Comparison of ENCODE assay signal across 9 mouse cellular contexts in the genomic region with DNA sequence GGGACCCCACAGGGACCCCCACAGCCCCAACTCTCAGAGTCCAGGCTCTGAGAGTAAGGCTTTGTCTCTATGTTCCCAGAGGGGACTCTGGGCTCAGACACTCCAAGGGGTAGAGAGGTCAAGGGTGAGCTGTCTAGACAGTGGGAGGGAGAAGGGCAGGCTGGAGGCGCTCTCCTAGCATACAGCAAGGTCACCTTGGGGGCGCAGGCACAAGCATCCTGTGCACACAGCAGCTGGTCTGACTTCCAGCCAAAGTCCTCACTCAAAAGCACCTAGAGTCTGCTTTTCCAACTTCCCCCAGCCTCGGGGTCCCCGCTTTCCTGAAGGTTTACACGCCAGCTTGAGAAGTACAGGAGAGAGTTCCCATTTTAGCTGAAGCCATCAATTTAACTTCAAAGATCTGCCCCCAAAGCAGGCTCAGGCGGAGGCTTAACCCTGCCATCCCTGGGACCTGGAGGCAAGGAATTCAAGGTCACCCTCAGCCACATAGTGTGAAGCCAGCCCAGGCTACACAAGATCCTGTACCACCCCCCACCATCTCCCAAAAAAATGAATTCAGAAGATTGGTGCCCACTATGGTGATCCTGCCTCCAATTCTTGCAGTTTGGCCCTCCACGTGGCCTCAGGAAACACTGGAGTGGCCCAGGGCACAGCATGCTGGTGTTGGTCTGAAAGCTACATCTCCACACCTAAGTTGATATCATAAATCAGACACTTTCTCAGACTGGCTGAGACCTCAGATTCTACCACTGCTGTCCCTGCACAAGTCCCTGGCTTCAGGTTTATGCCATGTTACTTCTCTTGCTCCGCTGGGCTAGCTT. TPM values are rescaled to one million over a fixed set of nuclear protein-coding genes. Genes with fewer than 3 reads are reported as not detected.
DNase-seq lines count a peak whose midpoint lies in the region; ATAC-seq and TF ChIP-seq lines count a peak whose summit lies in the region.
"Had no signal": no experiment of that assay in that cellular context is flagged by ENCODE, and none has a peak within 500 bp of the region (broad histone marks: within the 10 kb centered on the region; RNA-seq: fewer than 3 reads in every experiment).

No protein-coding gene starts in this region.

- no peak for ATAC-seq in forebrain, embryonic 14.5 days
- ATAC-seq in forebrain, postnatal 0 days = no peak
- ATAC-seq in heart, embryonic 11.5 days (replicated peaks; ENCODE audit: insufficient number of reproducible peaks, low FRiP score, low TSS enrichment) = 0 out of 2 replicates have a peak, but pooled peaks have one; percentile 31
- peak; percentile 58; the same call in 1 of the 2 replicates for ATAC-seq in kidney, embryonic 16.5 days (ENCODE audit: low FRiP score, low TSS enrichment)
- no peak for ATAC-seq in cerebellum, adult (ENCODE audit: insufficient number of reproducible peaks, low FRiP score, low TSS enrichment)
- ATAC-seq: CD4-positive, CD25-positive, alpha-beta regulatory T cell, adult 4 months had no signal

- H3K4me3 ChIP-seq in forebrain, embryonic 14.5 days (ENCODE audit: low read depth, low read length) = no peak overlapping the region
- no peak overlapping the region for H3K4me3 ChIP-seq in forebrain, postnatal 0 days (ENCODE audit: low read depth, low read length)
- H3K4me3 ChIP-seq in heart, embryonic 11.5 days (ENCODE audit: low read depth, low read length) = no peak overlapping the region
- H3K4me3 ChIP-seq in kidney, embryonic 16.5 days (ENCODE audit: low read length) = no peak overlapping the region

- H3K9me3 ChIP-seq in forebrain, embryonic 14.5 days (replicated peaks; ENCODE audit: control insufficient read depth, low read length) = no peaks in the 10 kb centered on the region
- no peaks in the 10 kb centered on the region for H3K9me3 ChIP-seq in forebrain, postnatal 0 days (ENCODE audit: low read length)
- H3K9me3 ChIP-seq in heart, embryonic 11.5 days (replicated peaks; ENCODE audit: control insufficient read depth, low read length) = no peaks in the 10 kb centered on the region
- H3K9me3 ChIP-seq in kidney, embryonic 16.5 days (ENCODE audit: low read length) = no peaks in the 10 kb centered on the region

- WGBS in forebrain, embryonic 14.5 days = 71% methylated on average over 8 of the region's 8 CpGs
- 70% methylated on average over 8 of the region's 8 CpGs for WGBS in forebrain, postnatal 0 days
- WGBS in heart, embryonic 11.5 days (ENCODE audit: insufficient replicate concordance) = 53% methylated on average over 8 of the region's 8 CpGs
- 31% methylated on average over 8 of the region's 8 CpGs for WGBS in kidney, embryonic 16.5 days

- no peak overlapping the region for H3K4me2 ChIP-seq in forebrain, embryonic 14.5 days (ENCODE audit: low read length)
- no peak overlapping the region for H3K4me2 ChIP-seq in forebrain, postnatal 0 days (ENCODE audit: low read depth)
- no peak overlapping the region for H3K4me2 ChIP-seq in heart, embryonic 11.5 days
- no peak overlapping the region; the same call in 1 of the 2 replicates for H3K4me2 ChIP-seq in kidney, embryonic 16.5 days (replicated peaks; ENCODE audit: low read depth, low read length)

- peak overlapping the region; percentile 35; the same call in 1 of the 2 replicates for H3K9ac ChIP-seq in forebrain, embryonic 14.5 days (ENCODE audit: low read length)
- H3K9ac ChIP-seq in forebrain, postnatal 0 days = no peak overlapping the region
- H3K9ac ChIP-seq in heart, embryonic 11.5 days (ENCODE audit: low read depth, low read length) = peak overlapping the region; percentile 40; the same call in 1 of the 2 replicates
- peak overlapping the region; percentile 17 for H3K9ac ChIP-seq in kidney, embryonic 16.5 days (replicated peaks; ENCODE audit: low read length)

- no peak for TF ChIP-seq CTCF in forebrain, postnatal 0 days (IDR thresholded peaks at IDR 0.05; ENCODE audit: low read depth)

- H3K36me3 ChIP-seq in forebrain, embryonic 14.5 days (ENCODE audit: control insufficient read depth, insufficient read depth, low read length) = peaks cover 32% of the 10 kb centered on the region
- H3K36me3 ChIP-seq in forebrain, postnatal 0 days (ENCODE audit: insufficient read depth) = peaks cover 22% of the 10 kb centered on the region
- peaks cover 7% of the 10 kb centered on the region; the same call in 1 of the 2 replicates for H3K36me3 ChIP-seq in heart, embryonic 11.5 days (ENCODE audit: control insufficient read depth, insufficient read depth, low read length)
- H3K36me3 ChIP-seq in kidney, embryonic 16.5 days (ENCODE audit: insufficient read depth, low read length) = peaks cover 27% of the 10 kb centered on the region

- no peaks in the 10 kb centered on the region; the same call in 1 of the 2 replicates for H3K27me3 ChIP-seq in forebrain, embryonic 14.5 days (replicated peaks; ENCODE audit: control insufficient read depth, insufficient read depth, low read length)
- no peaks in the 10 kb centered on the region for H3K27me3 ChIP-seq in forebrain, postnatal 0 days (ENCODE audit: insufficient read depth, low read length)
- no peaks in the 10 kb centered on the region for H3K27me3 ChIP-seq in heart, embryonic 11.5 days (ENCODE audit: control insufficient read depth, insufficient read depth, low read length)
- H3K27me3 ChIP-seq in kidney, embryonic 16.5 days (ENCODE audit: insufficient read depth, low read length) = no peaks in the 10 kb centered on the region

- no peak for DNase-seq in forebrain, embryonic 14.5 days (ENCODE audit: low spot score)
- no peak for DNase-seq in forebrain, postnatal 0 days
- DNase-seq in neural tube, embryonic 10.5 days (ENCODE audit: extremely low spot score, low spot score) = peak; percentile 62
- no peak for DNase-seq in thymus, postnatal 36 days
- DNase-seq in urinary bladder, postnatal 14 days (ENCODE audit: low spot score) = no peak

- H3K4me1 ChIP-seq in forebrain, embryonic 14.5 days (ENCODE audit: control insufficient read depth, insufficient read depth, low read length) = peaks cover 7% of the 10 kb centered on the region
- H3K4me1 ChIP-seq in forebrain, postnatal 0 days (ENCODE audit: insufficient read depth) = peaks cover 3% of the 10 kb centered on the region; the same call in 1 of the 2 replicates
- H3K4me1 ChIP-seq in heart, embryonic 11.5 days (ENCODE audit: control insufficient read depth, insufficient read depth, low read length) = peaks cover 41% of the 10 kb centered on the region
- peaks cover 47% of the 10 kb centered on the region for H3K4me1 ChIP-seq in kidney, embryonic 16.5 days (ENCODE audit: insufficient read depth, low read length)

- no peak overlapping the region for H3K27ac ChIP-seq in forebrain, embryonic 14.5 days (ENCODE audit: low read depth, low read length)
- H3K27ac ChIP-seq in forebrain, postnatal 0 days (ENCODE audit: low read depth, low read length) = no peak overlapping the region
- H3K27ac ChIP-seq in heart, embryonic 11.5 days (ENCODE audit: low read depth, low read length) = peak overlapping the region; percentile 73
- peak overlapping the region; percentile 51 for H3K27ac ChIP-seq in kidney, embryonic 16.5 days (ENCODE audit: low read length)

RNA-seq across cellular contexts. Expression of a gene that starts 12.6 kb away (rescaled TPM):
- polyA plus RNA-seq in forebrain, embryonic 14.5 days (2014; fragmentation: Nextera tagmentation; extraction: Ambion mirVana) = 85.7 and 101 TPM in 2 replicates
- 22.1 and 23.8 TPM in 2 replicates for total RNA-seq in forebrain, postnatal 0 days (2014; rRNA removed)
- polyA plus RNA-seq in forebrain, postnatal 0 days (2015; fragmentation: Nextera tagmentation; extraction: Ambion mirVana) = 22.1 and 26.1 TPM in 2 replicates
- polyA plus RNA-seq in heart, embryonic 11.5 days (2014; fragmentation: Nextera tagmentation; extraction: Ambion mirVana) = 38.9 and 41.6 TPM in 2 replicates
- 88.5 TPM in 2 replicates for polyA plus RNA-seq in kidney, embryonic 16.5 days (2015; fragmentation: Nextera tagmentation; extraction: Ambion mirVana)

RNA-seq across cellular contexts. Expression of a gene that starts 15.3 kb away (rescaled TPM):
- 0.16 and 0.20 TPM in 2 replicates for polyA plus RNA-seq in forebrain, embryonic 14.5 days (2014; fragmentation: Nextera tagmentation; extraction: Ambion mirVana)
- total RNA-seq in forebrain, postnatal 0 days (2014; rRNA removed) = 0.90 TPM in 1 of 2 replicates, not detected in the other
- polyA plus RNA-seq in forebrain, postnatal 0 days (2015; fragmentation: Nextera tagmentation; extraction: Ambion mirVana) = 0.18 and 0.26 TPM in 2 replicates
- 0.26 and 0.37 TPM in 2 replicates for polyA plus RNA-seq in heart, embryonic 11.5 days (2014; fragmentation: Nextera tagmentation; extraction: Ambion mirVana)
- polyA plus RNA-seq in kidney, embryonic 16.5 days (2015; fragmentation: Nextera tagmentation; extraction: Ambion mirVana) = 1.0 and 1.2 TPM in 2 replicates
- polyA plus RNA-seq: CD4-positive, CD25-positive, alpha-beta regulatory T cell, adult 4 months had no signal

RNA-seq across cellular contexts. Expression of a gene that starts 25.5 kb away (rescaled TPM):
- polyA plus RNA-seq in forebrain, embryonic 14.5 days (2014; fragmentation: Nextera tagmentation; extraction: Ambion mirVana) = 200 and 220 TPM in 2 replicates
- total RNA-seq in forebrain, postnatal 0 days (2014; rRNA removed) = 93.7 and 140 TPM in 2 replicates
- polyA plus RNA-seq in forebrain, postnatal 0 days (2015; fragmentation: Nextera tagmentation; extraction: Ambion mirVana) = 177 and 231 TPM in 2 replicates
- polyA plus RNA-seq in heart, embryonic 11.5 days (2014; fragmentation: Nextera tagmentation; extraction: Ambion mirVana) = 296 and 308 TPM in 2 replicates
- 272 and 281 TPM in 2 replicates for polyA plus RNA-seq in kidney, embryonic 16.5 days (2015; fragmentation: Nextera tagmentation; extraction: Ambion mirVana)

RNA-seq across cellular contexts. Expression of a gene that starts 31.6 kb away (rescaled TPM):
- 0.89 and 1.9 TPM in 2 replicates for polyA plus RNA-seq in forebrain, embryonic 14.5 days (2014; fragmentation: Nextera tagmentation; extraction: Ambion mirVana)
- total RNA-seq in forebrain, postnatal 0 days (2014; rRNA removed) = 1.4 and 2.8 TPM in 2 replicates
- 1.2 TPM in 2 replicates for polyA plus RNA-seq in forebrain, postnatal 0 days (2015; fragmentation: Nextera tagmentation; extraction: Ambion mirVana)
- polyA plus RNA-seq in heart, embryonic 11.5 days (2014; fragmentation: Nextera tagmentation; extraction: Ambion mirVana) = 0.19 and 0.59 TPM in 2 replicates
- 1.8 and 1.9 TPM in 2 replicates for polyA plus RNA-seq in kidney, embryonic 16.5 days (2015; fragmentation: Nextera tagmentation; extraction: Ambion mirVana)

RNA-seq across cellular contexts. Expression of a gene that starts 38.9 kb away (rescaled TPM):
- polyA plus RNA-seq in forebrain, embryonic 14.5 days (2014; fragmentation: Nextera tagmentation; extraction: Ambion mirVana) = 135 and 147 TPM in 2 replicates
- 197 and 249 TPM in 2 replicates for total RNA-seq in forebrain, postnatal 0 days (2014; rRNA removed)
- 204 and 221 TPM in 2 replicates for polyA plus RNA-seq in forebrain, postnatal 0 days (2015; fragmentation: Nextera tagmentation; extraction: Ambion mirVana)
- 72.5 and 78.9 TPM in 2 replicates for polyA plus RNA-seq in heart, embryonic 11.5 days (2014; fragmentation: Nextera tagmentation; extraction: Ambion mirVana)
- 133 and 149 TPM in 2 replicates for polyA plus RNA-seq in kidney, embryonic 16.5 days (2015; fragmentation: Nextera tagmentation; extraction: Ambion mirVana)

Comparison
In these comparisons a context has a peak if more than half of its experiments do, and no peak if none do; other contexts are left out.
1. ATAC-seq: peak in heart, embryonic 11.5 days (single experiment) and kidney, embryonic 16.5 days (single experiment); none in forebrain, embryonic 14.5 days (single experiment), forebrain, postnatal 0 days (single experiment) and cerebellum, adult (single experiment).
2. H3K27ac ChIP-seq: peak in heart, embryonic 11.5 days (single experiment) and kidney, embryonic 16.5 days (single experiment); none in forebrain, embryonic 14.5 days (single experiment) and forebrain, postnatal 0 days (single experiment).